Mouse (Mus musculus) brown adipose tissue, adult 24 weeks (tissue): ENCODE data around the gene D630036H23Rik. TPM values are rescaled to one million over a fixed set of nuclear protein-coding genes. Genes with fewer than 3 reads are reported as not detected.
"Not testable (repeated sequence)": the region's sequence is repeated elsewhere in the genome, so short reads cannot be mapped to it uniquely, and the experiment has no call there.

Source experiments
- H3K27ac ChIP-seq: fragments of 200-500 bp; replicated peaks from 2 replicates; pipeline ENCODE4 v1.5.1; 2012; ENCODE audit warnings: low read depth, mild to moderate bottlenecking, low read length
- H3K4me1 ChIP-seq: fragments of 200-500 bp; 2 replicates; pipeline ENCODE4 v1.6.1; 2012; ENCODE audit warnings: low read length, mixed read lengths; ENCODE audit not compliant: control insufficient read depth, insufficient read depth, insufficient read length
- H3K4me3 ChIP-seq: fragments of 200-500 bp; 2 replicates; pipeline ENCODE4 v1.5.1; 2012; ENCODE audit warnings: low read depth, mild to moderate bottlenecking, low read length, moderate library complexity; ENCODE audit not compliant: insufficient read depth
- polyA plus RNA-seq: library from polyadenylated mRNA; stranded (reverse); fragments of >200 nt; gene quantifications from 2 replicates; pipeline ENCODE4 v1.2.4, GENCODE M21; 2012; ENCODE audit not compliant: missing spikeins, insufficient read depth, insufficient read length

The D630036H23Rik gene
- polyA plus RNA-seq = not detected in 2 replicates

DNA sequence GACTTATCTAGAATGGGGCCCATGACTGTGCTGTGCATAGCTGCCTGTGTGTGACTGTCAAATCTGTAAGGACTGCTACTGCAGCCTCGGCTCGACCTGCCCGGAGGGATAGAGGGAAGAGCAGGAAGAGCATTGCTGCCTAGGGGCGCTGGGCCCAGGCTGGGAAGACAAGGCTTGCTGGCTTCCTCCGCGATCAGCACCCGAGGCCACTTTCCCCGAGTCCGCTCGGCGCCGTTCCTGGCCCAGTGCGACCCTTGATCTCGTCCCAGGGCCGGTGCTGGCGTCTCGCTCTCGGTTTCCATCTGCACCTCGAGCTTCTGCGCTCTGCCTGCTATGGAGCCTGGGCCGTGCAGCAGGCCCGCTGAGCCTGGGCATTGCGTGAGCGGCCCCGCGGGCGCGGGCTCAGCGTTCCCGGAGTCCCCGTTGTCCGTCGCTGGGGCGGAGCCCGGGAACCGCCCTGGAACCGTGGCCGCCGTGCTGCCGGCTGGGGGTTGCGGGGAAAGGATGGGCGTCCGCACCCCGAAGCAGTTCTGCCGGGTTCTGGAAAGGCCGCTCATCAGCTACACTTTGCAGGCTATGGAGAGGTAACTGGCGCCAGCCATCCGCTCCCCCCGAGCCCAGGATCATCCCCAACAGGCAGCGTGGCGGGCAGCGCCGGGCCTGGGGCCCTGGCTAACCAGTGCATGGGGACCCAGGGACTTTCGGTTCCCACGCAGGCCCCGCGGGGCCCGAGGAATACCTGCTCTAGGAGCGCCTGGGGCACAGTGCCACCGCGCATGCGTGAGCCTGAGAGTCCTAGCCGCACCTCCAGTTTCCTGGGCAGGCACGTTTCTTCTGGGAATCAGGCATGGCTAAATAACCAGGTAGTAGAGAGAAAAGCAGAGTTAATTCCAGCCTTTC is at the start of gene D630036H23Rik, which contains the start of gene Ispd:
Gene D630036H23Rik (minus strand): TSS at position 741 of the 900 bp plus-strand sequence.
Gene Ispd (plus strand): TSS at position 10 of the 900 bp plus-strand sequence.
- peak within 1 kb of the TSS; percentile 87 for H3K27ac ChIP-seq
- peak within 1 kb of the TSS; percentile 69 for H3K4me3 ChIP-seq
- peaks cover 3% of the 10 kb centered on the region; the same call in 1 of the 2 replicates for H3K4me1 ChIP-seq

DNA sequence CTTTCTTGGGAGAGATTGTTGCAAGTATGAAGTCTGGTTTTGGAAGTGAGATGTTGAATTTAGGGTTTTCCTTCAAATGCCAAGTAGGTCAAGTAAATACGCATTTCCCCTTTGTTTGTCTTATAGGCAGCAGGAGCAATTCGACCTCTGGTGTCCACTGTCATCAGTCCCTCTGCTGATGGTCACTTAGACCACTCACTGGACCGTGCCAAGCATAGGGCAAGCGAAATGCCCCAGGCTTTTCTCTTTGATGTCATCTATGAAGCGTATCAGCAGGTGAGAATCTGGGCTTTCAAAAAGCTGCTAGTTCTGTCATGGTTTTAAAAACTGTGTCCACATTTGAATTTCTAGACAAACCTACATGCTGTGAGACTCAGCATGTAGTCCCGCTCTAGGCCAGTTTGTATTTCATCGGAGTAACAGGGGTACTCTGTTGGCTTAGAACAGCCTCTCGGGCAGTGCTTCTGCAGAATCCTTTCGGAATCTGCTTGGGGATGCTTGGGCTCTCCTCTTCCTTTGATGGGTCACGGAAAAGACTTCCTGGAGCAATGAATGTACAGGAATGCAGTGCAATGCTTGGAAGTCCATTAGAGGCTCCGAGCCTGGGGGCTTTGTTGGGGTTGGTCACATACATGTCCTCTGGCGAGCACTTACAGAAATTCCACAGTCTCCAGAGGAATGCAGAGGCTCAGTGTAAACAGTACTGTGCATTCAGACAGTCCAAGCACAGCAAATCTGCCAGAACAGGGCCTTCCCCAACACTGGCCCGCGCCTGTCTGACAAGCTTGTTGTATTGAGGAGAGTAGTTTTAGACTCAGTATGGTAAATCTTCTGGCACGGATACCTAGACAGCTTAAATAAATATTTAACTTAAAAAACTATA is 44.4 kb upstream of the D630036H23Rik start:
- Histone ChIP-seq H3K4me1 (no peaks in the 10 kb centered on the region), H3K27ac (no peak overlapping the region), H3K4me3 (no peak overlapping the region)

DNA sequence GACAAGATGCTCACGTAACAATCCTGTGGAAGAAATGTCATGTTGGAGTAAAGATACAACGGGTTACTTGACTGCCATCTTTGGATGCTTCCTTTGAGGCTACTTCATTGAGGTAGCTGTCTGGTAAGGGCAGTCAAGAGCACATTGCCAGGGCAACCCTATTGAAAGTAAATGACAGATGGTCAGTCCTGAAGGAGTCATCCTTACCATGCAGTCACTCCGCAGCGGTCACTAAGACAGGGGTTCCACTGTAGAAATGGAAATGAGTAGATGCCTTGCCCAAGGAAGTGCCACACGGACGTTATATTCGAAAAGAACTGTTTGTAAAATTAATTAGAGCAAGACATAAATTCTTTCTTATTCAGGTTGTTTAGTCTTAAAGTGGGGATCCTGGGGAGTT is 43.3 kb upstream of the D630036H23Rik start:
- Histone ChIP-seq H3K4me3 (no peak overlapping the region), H3K27ac (no peak overlapping the region), H3K4me1 (no peaks in the 10 kb centered on the region)

DNA sequence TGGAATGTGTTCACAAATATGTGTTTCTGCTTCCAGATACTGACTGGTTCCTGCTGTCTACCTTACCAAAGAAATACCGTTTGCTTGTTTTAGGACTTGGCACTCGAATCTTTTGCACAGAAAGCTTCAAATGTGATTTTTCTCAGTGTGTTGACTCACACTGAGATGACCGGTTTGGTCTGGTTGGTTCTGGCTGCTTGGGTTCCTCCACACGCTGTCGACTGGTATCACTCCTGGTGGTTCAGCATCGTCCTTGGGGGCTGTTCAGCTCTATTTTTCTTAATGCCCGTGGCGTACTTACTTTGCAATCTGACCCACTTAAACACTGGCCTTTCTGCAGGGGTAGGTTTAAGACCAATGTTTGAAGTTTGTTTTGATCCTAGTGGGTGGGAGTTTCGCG is 41.7 kb upstream of the D630036H23Rik start:
- no peaks in the 10 kb centered on the region for H3K4me1 ChIP-seq
- H3K27ac ChIP-seq = no peak overlapping the region
- no peak overlapping the region for H3K4me3 ChIP-seq

DNA sequence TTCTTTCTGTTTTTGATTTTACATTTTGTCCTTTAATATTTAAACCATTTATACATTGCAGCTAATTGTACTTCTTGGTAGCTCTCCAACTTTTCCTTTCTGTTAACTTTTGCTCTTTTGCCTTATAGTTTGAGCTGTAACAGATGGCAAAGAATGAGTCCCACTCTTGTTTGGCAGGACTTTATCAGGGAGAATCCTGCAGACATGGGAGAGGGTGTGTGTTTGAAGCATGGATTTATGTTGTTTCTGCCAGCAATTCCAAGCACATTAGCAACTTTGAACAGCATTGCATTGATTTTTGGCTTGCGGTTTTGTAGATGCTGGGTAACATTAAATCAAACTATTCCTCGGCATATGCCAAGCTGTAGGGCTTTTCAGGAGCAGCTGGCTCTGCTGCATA is 13.1 kb upstream of the D630036H23Rik start:
- no peaks in the 10 kb centered on the region for H3K4me1 ChIP-seq
- no peak overlapping the region for H3K27ac ChIP-seq
- no peak overlapping the region for H3K4me3 ChIP-seq

DNA sequence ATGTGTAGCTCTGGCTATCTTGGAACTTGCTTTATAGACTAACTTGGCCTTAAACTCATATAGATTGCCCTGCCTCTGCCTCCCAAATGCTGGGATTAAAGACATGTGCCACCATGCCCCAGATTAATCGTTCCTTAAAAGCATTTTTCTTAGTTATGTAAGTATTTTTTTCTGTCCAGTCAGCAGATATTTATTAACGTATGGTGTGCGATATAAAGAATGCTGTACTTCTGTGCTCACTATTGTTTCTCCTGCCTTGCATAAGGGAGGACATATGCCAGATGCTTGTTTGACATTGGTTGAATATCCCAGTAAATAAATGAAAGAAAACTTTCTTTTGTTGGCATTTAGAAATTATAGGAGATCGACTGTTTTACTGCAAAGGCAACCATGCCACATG is 5.0 kb upstream of the D630036H23Rik start:
- Histone ChIP-seq H3K4me1 (no peaks in the 10 kb centered on the region), H3K4me3 (no peak overlapping the region), H3K27ac (no peak overlapping the region)

DNA sequence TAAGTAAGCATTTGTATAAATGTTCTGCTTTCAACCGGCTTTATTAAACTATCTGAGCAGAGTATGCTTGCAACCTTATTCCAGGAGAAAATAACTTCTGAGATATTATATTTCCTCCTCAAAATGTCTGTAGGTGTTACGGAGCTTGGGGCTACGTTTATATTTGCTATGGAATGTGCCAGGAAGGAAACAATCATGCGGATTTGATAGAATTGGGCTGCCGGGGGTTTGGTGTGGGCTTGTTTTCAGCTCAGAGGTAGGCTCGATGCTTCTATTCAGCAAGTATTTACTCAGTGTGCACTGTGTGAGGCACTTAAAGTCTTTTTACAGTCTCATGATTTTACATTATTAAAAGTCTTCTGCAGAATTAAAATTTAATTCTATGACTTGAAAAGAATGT is 3.4 kb upstream of the D630036H23Rik start:
- H3K27ac ChIP-seq = no peak overlapping the region

DNA sequence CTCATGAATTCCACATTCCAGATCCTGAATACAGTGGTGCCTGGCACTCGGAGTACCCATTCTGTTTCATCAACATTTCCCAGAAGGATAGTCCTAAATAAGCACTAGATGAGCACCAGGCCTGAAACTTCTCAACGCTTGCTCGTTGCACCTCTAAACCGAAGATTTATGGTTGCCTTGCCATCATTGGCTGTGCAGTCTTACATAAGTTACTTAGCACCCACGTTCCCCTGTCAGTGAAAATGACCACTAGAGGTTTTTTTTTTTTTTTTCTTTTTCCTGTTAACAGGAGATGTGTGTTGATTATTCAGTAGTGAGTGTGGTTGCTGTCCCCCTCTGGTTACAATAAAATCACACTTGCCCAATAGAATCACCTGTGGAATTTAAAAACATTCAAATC is 1.2 kb downstream of the D630036H23Rik start:
- Histone ChIP-seq H3K4me3 (no peak overlapping the region), H3K27ac (no peak overlapping the region)

More for the DNA sequence above, 3.4 kb upstream of the D630036H23Rik start:
- Histone ChIP-seq H3K4me1 (peaks cover 3% of the 10 kb centered on the region; the same call in 1 of the 2 replicates), H3K4me3 (no peak overlapping the region)

DNA sequence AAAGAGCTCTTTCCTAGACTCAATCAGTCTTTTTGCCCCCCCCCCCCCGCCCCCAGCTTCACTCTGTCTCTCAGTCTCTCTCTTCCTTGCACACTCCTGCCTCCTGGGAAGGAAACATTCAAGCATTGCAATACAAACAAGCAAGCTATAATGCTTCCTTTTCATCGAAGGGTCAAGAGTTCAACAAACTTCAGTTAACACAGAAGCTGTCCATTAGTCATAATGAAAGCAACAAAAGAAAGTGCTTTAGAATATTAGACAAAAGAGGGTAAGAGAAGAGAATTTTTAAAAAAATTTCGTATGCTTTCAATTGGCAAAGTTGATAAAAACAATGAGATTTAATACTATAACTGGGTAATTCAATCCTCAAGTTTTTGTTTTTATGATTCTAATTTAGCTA is 1.7 kb downstream of the D630036H23Rik start:
- H3K27ac ChIP-seq = no peak overlapping the region
- peaks cover 3% of the 10 kb centered on the region; the same call in 1 of the 2 replicates for H3K4me1 ChIP-seq
- no peak overlapping the region for H3K4me3 ChIP-seq

More for the DNA sequence above, 1.2 kb downstream of the D630036H23Rik start:
- H3K4me1 ChIP-seq = peaks cover 3% of the 10 kb centered on the region; the same call in 1 of the 2 replicates

DNA sequence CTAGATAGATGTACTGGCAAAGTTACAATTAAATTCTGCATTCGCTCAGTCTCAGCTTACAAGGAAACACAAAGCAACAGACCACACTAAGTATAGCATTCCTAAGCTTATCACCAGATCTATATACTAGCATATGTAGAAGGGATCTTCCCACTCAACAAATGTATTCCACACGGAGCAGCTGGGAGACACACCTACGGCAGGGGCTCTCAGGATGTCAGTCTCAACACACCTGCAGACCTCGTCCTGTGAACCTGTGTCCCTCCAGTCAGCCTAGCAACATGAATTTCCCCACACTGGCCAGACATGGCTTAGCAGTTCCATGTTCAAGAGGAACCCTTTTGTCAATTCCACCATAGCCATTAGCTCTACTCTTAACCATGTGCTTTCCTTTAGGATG is 5.6 kb downstream of the D630036H23Rik start:
- H3K4me1 ChIP-seq, H3K27ac ChIP-seq, H3K4me3 ChIP-seq: not testable (repeated sequence)

DNA sequence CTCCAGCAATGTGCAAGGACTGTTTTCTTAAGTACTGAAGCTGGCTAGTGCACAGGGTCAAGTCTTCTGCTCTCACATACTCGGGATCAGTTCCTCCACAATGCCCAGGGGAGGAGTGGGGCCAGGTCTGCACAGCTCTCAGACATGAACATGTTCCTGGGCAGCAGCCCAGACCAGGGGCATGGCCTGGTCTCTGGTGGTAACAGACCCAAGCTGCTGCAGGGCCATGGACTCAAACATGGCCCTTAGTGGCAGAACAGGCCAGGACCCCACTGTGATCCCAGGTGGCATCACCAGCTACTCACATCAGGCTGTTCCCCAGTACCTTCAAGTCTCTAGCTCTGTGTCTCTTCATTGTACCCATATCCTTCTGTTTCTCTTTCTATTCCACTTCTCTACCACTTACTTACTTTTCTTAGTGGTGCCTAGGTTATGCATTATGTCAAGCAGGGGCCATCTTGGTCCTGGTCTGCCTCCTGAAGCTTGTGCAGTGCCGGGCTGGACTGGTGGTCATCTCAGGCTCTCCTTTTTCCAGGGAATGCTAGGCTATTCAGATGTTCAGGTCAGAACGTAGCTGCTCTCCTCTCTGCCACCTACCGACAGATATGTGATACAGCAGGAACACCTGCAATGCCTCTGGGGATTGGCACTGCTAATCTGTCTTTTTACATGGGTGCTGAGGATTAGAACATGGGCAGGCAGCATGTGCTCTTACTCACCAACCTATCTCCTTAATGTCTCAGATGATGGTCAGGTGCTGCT is 8.6 kb downstream of the D630036H23Rik start:
- no peaks in the 10 kb centered on the region for H3K4me1 ChIP-seq
- no peak overlapping the region for H3K4me3 ChIP-seq
- no peak overlapping the region for H3K27ac ChIP-seq

DNA sequence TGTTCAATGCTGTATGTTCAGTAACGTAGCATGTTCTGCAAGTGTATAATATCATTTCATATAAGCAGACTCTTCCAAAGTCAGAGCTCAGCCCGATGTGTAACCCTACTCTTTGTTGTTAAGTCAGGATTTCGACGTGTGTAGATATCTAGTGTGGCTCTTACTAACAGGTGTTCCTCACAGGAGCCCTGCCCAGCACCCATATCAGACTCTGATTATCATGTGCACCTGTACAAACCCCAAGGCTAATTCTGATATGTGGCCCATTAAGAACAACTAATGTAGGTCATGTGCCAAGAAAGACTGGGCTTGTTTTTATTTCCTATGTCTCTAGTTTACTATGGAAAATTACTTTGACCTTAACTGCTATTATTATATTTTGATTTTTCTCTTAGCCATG is 18.0 kb downstream of the D630036H23Rik start:
- Histone ChIP-seq H3K4me3 (no peak overlapping the region), H3K27ac (no peak overlapping the region), H3K4me1 (no peaks in the 10 kb centered on the region)

DNA sequence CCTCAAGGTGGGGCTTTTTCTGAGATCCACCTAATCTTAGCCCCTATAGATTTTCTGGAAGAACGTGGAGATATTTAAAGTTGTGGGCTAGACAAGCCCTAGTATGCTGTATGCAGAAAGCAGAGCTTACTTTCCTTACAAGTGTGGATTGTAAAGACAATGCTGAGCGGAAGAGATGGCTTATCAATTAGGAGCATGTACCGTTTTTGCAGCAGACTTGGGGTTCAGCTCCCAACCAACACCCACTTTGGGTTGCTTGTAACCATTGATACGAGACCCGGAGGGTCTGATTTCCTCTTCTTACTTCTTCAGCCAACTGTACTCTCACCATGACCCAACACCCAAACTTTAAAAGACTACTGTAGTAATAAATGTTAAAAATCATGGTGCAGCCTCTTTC is 21.3 kb downstream of the D630036H23Rik start:
- H3K27ac ChIP-seq = no peak overlapping the region
- H3K4me1 ChIP-seq = no peaks in the 10 kb centered on the region
- H3K4me3 ChIP-seq = no peak overlapping the region

DNA sequence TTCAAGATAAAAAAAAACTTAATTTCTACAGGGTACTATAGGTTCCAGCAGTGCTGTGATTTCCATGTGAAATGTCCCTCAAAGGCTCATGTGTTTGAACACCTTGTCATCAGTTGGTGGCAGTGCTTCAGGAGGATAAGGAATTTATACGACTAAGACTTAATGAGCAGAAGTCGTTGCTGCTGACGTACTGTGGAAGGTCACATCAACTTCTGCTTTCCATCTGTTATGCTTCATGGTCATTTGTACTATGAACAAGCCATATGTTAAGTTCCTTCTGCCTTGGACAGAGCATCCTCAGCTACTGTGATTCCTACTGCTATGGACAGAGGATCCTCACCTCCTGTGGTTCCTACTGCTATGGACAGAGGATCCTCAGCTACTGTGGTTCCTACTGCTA is 21.9 kb downstream of the D630036H23Rik start:
- Histone ChIP-seq H3K4me1 (no peaks in the 10 kb centered on the region), H3K4me3 (no peak overlapping the region), H3K27ac (no peak overlapping the region)
